Mouse (Mus musculus) yolk sac, embryonic 10.5 days (tissue): ENCODE measurements around the gene Csnk2a1.
"Not testable (repeated sequence)": the region's sequence is repeated elsewhere in the genome, so short reads cannot be mapped to it uniquely, and the experiment has no call there.

Experiments used
- DNase-seq: peaks from one replicate; pipeline ENCODE4 v3.0.0-alpha.2; 2017; ENCODE audit warnings: low spot score

Gene Csnk2a1

GRCm38 (mm10) chr2:152226248-152227050 is at the start of gene Csnk2a1:
Csnk2a1 (plus strand) TSS chr2:152226839.
- DNase-seq = peak; percentile 91

- peak; percentile 40 for DNase-seq
Measured at GRCm38 (mm10) chr2:152177162-152177805, 49.4 kb upstream of the Csnk2a1 start.

GRCm38 (mm10) chr2:152177806-152178170 is 48.9 kb upstream of the Csnk2a1 start:
- DNase-seq = no peak

GRCm38 (mm10) chr2:152178345-152178744 is 48.3 kb upstream of the Csnk2a1 start:
- no peak for DNase-seq

- DNase-seq = no peak
Measured at GRCm38 (mm10) chr2:152179301-152179700, 47.3 kb upstream of the Csnk2a1 start.

GRCm38 (mm10) chr2:152180323-152180722 is 46.3 kb upstream of the Csnk2a1 start:
- no peak for DNase-seq

- DNase-seq = no peak
Measured at GRCm38 (mm10) chr2:152187132-152187531, 39.5 kb upstream of the Csnk2a1 start.

- no peak for DNase-seq
Measured at GRCm38 (mm10) chr2:152189213-152189612, 37.4 kb upstream of the Csnk2a1 start.

GRCm38 (mm10) chr2:152189640-152190039 is 37.0 kb upstream of the Csnk2a1 start:
- DNase-seq = no peak

GRCm38 (mm10) chr2:152190161-152190560 is 36.5 kb upstream of the Csnk2a1 start:
- DNase-seq = no peak

GRCm38 (mm10) chr2:152192591-152193345 is 33.9 kb upstream of the Csnk2a1 start:
- no peak for DNase-seq

- no peak for DNase-seq
Measured at GRCm38 (mm10) chr2:152193346-152193710, 33.3 kb upstream of the Csnk2a1 start.

- DNase-seq = no peak
Measured at GRCm38 (mm10) chr2:152194586-152194985, 32.1 kb upstream of the Csnk2a1 start.

GRCm38 (mm10) chr2:152196896-152197295 is 29.7 kb upstream of the Csnk2a1 start:
- DNase-seq = no peak

GRCm38 (mm10) chr2:152197301-152197712 is 29.3 kb upstream of the Csnk2a1 start:
- DNase-seq = peak; percentile 49

- not testable (repeated sequence) for DNase-seq
Measured at GRCm38 (mm10) chr2:152206139-152206538, 20.5 kb upstream of the Csnk2a1 start.

GRCm38 (mm10) chr2:152211871-152212270 is 14.8 kb upstream of the Csnk2a1 start:
- no peak for DNase-seq

GRCm38 (mm10) chr2:152216975-152217374 is 9.7 kb upstream of the Csnk2a1 start:
- no peak for DNase-seq

- no peak for DNase-seq
Measured at GRCm38 (mm10) chr2:152223521-152224300, 2.9 kb upstream of the Csnk2a1 start.

- no peak for DNase-seq
Measured at GRCm38 (mm10) chr2:152225536-152225935, 1.1 kb upstream of the Csnk2a1 start.

GRCm38 (mm10) chr2:152227051-152227481 is 427 bp downstream of the Csnk2a1 start:
- DNase-seq = peak; percentile 83

- no peak for DNase-seq
Measured at GRCm38 (mm10) chr2:152230046-152230445, 3.4 kb downstream of the Csnk2a1 start.
